Mouse (Mus musculus): ENCODE measurements at regions not wholly inside any gene's neighbourhood (a gene's known extent, or its start where the extent isn't known, plus 50 kb on each side); places are given as distances from the start of the nearest gene placed in this dataset.

DNA sequence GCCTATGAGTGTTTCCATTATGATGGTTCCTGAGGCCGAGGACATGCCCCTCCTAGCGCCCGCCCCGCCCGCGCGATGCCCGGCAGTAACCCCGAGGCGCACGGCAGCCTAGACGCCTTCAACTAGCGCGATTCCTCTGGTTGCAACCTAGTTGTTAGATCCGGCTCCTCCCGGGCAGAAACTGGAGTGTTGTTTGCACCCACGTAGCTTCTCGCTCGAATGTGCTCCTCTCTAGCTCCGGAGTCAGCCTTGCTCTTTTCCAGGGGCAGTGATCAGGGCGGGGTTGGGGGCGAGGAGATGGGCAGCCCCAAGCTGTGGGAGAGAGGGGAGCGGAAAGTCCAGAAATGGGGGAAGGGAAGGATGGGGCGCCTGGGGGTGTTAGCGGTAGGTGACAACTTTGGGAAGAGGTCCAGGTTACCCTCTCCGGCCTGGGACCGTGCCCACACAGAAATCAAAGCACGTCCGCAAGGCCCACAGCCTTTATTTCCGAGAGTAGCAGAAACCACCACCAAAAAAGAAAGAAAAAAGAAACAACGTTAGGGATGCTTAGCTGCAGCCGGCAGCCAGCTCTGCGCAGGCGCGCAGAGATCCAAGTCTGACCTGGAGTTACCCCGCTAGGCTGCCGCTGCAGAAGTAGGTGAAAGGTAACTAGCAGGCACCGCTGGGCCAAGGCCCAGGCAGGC lies 58.1 kb upstream of the Abca1 start:
- peak; percentile 61 to 70 for DNase-seq

DNA sequence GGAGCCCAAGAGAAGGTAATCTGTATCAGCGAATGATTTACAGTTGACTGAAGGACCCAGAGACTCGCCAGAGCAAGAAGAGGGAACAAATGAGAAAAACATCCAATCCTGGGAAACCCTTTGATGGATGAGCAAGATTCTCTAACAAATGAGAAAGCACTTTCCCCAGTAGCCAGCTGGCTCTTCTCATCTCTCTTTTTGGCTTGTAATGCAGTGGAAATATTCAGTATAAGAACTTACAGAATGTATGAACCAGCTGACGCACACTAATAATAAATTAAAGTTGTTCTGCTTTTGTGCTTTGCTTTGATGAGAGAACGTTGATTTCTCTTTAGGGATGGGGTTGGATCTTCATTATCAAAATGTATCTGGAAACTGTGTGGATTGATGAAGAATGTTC lies 52.8 kb upstream of the Abca1 start:
- no peak for DNase-seq

DNA sequence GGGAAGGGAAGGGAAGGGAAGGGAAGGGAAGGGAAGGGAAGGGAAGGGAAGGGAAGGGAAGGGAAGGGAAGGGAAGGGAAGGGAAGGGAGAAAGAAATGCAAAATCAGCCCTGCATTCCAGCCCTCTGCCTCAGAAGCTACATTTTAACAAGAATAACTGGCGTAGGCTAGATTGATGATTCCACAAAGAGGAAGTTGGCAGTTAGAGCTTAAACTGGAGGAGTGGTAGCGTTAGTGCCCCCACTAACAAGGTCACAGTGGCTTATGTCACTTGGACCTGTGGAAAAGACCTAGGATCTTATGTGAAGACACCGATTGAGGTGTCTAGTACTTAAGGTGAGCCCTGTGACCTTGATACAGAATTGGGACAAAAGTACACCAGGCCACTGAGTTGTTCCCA lies 51.0 kb upstream of the Abca1 start:
- DNase-seq = no peak
